In the genomic region with DNA sequence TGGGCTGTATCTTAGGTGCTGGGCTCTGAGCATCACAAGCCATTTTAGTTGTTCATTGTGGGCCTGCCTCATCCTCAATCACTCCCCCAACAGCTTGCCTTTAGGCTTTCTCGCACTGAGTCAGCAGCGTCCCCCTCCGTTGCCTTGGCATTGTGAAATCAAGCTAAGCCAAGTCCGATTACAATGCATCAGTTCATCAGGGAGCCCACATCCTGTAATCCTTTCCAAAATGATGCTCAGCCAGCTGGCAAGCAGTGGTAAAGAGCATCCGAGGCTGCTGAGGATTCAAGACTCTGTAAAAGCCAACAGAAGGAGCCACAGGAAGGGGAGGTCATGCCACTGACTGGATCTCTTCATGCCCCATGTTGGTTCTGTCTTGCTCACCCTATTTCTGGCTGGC, we compare ENCODE assay signal across 9 mouse cellular contexts. TPM values are rescaled to one million over a fixed set of nuclear protein-coding genes. Genes with fewer than 3 reads are reported as not detected.
DNase-seq lines count a peak whose midpoint lies in the region; ATAC-seq lines count a peak whose summit lies in the region.
"Had no signal": no experiment of that assay in that cellular context is flagged by ENCODE, and none has a peak within 500 bp of the region (broad histone marks: within the 10 kb centered on the region; RNA-seq: fewer than 3 reads in every experiment).

No protein-coding gene starts in this region.

- H3K4me3 ChIP-seq in hindbrain, embryonic 14.5 days (replicated peaks; ENCODE audit: low read length): no peak overlapping the region
- no peak overlapping the region for H3K4me3 ChIP-seq in hindbrain, embryonic 12.5 days

- H3K9ac ChIP-seq in hindbrain, embryonic 14.5 days: no peak overlapping the region
- no peak overlapping the region for H3K9ac ChIP-seq in hindbrain, embryonic 12.5 days

- H3K27ac ChIP-seq in hindbrain, embryonic 14.5 days: no peak overlapping the region
- H3K27ac ChIP-seq in hindbrain, embryonic 12.5 days: no peak overlapping the region

- H3K4me1 ChIP-seq in hindbrain, embryonic 14.5 days (replicated peaks; ENCODE audit: control insufficient read depth, insufficient read depth, low read length): no peaks in the 10 kb centered on the region
- no peaks in the 10 kb centered on the region for H3K4me1 ChIP-seq in hindbrain, embryonic 12.5 days

- WGBS in hindbrain, embryonic 14.5 days: 69% methylated on average over 5 of the region's 5 CpGs
- 75% methylated on average over 5 of the region's 5 CpGs for WGBS in hindbrain, embryonic 12.5 days

- no peaks in the 10 kb centered on the region for H3K36me3 ChIP-seq in hindbrain, embryonic 14.5 days (replicated peaks; ENCODE audit: control insufficient read depth, insufficient read depth)
- H3K36me3 ChIP-seq in hindbrain, embryonic 12.5 days: no peaks in the 10 kb centered on the region
- H3K36me3 ChIP-seq: G1E had no signal

- no peaks in the 10 kb centered on the region for H3K27me3 ChIP-seq in hindbrain, embryonic 14.5 days (ENCODE audit: control insufficient read depth, insufficient read depth, low read length)
- H3K27me3 ChIP-seq in hindbrain, embryonic 12.5 days: no peaks in the 10 kb centered on the region

- peak; percentile 65 for DNase-seq in hindbrain, embryonic 14.5 days (ENCODE audit: low spot score)
- DNase-seq in cerebellum, postnatal 25 days: peak; percentile 85 to 92
- peak; percentile 70 to 72 for DNase-seq in layer of hippocampus, postnatal 36 days
- peak; percentile 73 for DNase-seq in right cerebral cortex, adult 18-20 months
- DNase-seq in urinary bladder, postnatal 25 days (ENCODE audit: low spot score): no peak
- DNase-seq in urinary bladder, adult 18-20 months (ENCODE audit: low spot score in 2 of 2): no peak
- no peak for DNase-seq in adrenal gland, adult (ENCODE audit: inconsistent age in 2 of 2, low spot score in 1 of 2)

- no peaks in the 10 kb centered on the region for H3K9me3 ChIP-seq in hindbrain, embryonic 14.5 days (ENCODE audit: control insufficient read depth, low read length)
- no peaks in the 10 kb centered on the region for H3K9me3 ChIP-seq in hindbrain, embryonic 12.5 days (replicated peaks)
- H3K9me3 ChIP-seq: G1E had no signal

- peak; percentile 48; the same call in 1 of the 2 replicates for ATAC-seq in hindbrain, embryonic 14.5 days (ENCODE audit: low FRiP score)
- ATAC-seq in hindbrain, embryonic 12.5 days (ENCODE audit: low FRiP score): no peak

- H3K4me2 ChIP-seq in hindbrain, embryonic 14.5 days (replicated peaks): no peak overlapping the region
- H3K4me2 ChIP-seq in hindbrain, embryonic 12.5 days (replicated peaks): no peak overlapping the region

RNA-seq across cellular contexts. Expression of gene Gm32742, which starts 15.3 kb away (rescaled TPM):
- not detected in 2 replicates for polyA plus RNA-seq in hindbrain, embryonic 14.5 days (2014; fragmentation: Nextera tagmentation; extraction: Ambion mirVana)
- polyA plus RNA-seq in hindbrain, embryonic 12.5 days (2016; fragmentation: Nextera tagmentation; extraction: Ambion mirVana): 0.05 and 0.06 TPM in 2 replicates
- not detected for total RNA-seq in layer of hippocampus, postnatal 36 days (2021)

RNA-seq across cellular contexts. Expression of gene Pou2af1, which starts 32.9 kb away (rescaled TPM):
- not detected in 2 replicates for polyA plus RNA-seq in hindbrain, embryonic 14.5 days (2014; fragmentation: Nextera tagmentation; extraction: Ambion mirVana)
- polyA plus RNA-seq in hindbrain, embryonic 12.5 days (2016; fragmentation: Nextera tagmentation; extraction: Ambion mirVana): 0.23 TPM in 1 of 2 replicates, not detected in the other
- not detected for total RNA-seq in layer of hippocampus, postnatal 36 days (2021)
- polyA plus RNA-seq: G1E had no signal

Comparison
In these comparisons a context has a peak if more than half of its experiments do, and no peak if none do; other contexts are left out.
1. DNase-seq: peak in hindbrain, embryonic 14.5 days (single experiment), cerebellum, postnatal 25 days (2 of 2), layer of hippocampus, postnatal 36 days (2 of 2) and right cerebral cortex, adult 18-20 months (single experiment); none in urinary bladder, postnatal 25 days (single experiment), urinary bladder, adult 18-20 months (0 of 2) and adrenal gland, adult (0 of 2).